Mouse (Mus musculus): ENCODE data around the gene Nr5a2. TPM values are rescaled to one million over a fixed set of nuclear protein-coding genes. Genes with fewer than 3 reads are reported as not detected.
A peak's percentile ranks its signal among the peaks of the same experiment; 100 is the strongest.

Nr5a2 gene
- total and polyA plus RNA-seq, 2 experiments from 2014 or later, result 0.45 to 1.6 TPM

DNA sequence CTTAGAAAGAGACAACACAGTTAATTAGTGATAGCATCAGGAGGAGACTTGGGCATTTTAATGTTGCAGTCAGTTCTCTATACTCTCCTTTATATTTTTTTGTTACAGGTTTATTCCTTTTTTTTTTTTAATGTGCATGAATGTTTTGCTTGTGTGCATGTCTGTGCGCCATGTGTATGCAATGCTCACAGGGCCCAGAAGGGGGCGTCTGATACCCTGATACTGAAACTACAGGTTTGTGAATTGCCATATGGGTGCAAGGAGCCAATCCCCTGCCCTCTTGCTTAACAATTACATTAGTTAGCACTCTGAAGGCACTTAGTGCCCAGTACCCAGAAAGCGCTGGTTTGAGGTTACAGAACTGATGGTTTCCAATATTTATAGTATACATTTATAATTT, 104.1 kb downstream of the Nr5a2 start:
- Histone ChIP-seq H3K36me3 (replicated peaks; ENCODE audit: control insufficient read depth, insufficient read depth, low read length) (no peaks in the 10 kb centered on the region), H3K9me3 (replicated peaks; ENCODE audit: control insufficient read depth, low read length) (no peaks in the 10 kb centered on the region), H3K4me2 (ENCODE audit: low read depth, low read length) (no peak overlapping the region), H3K27ac (ENCODE audit: low read depth) (no peak overlapping the region), H3K9ac (replicated peaks; ENCODE audit: low read depth, low read length) (no peak overlapping the region), H3K4me3 (ENCODE audit: low read depth, low read length) (no peak overlapping the region), H3K27me3 (ENCODE audit: control insufficient read depth, insufficient read depth, low read length) (no peaks in the 10 kb centered on the region), H3K4me1 (ENCODE audit: control insufficient read depth, insufficient read depth) (no peaks in the 10 kb centered on the region)
- DNase-seq (ENCODE audit: low spot score), result no peak
- no peak for ATAC-seq (ENCODE audit: insufficient read depth, low read depth)
- WGBS, result 83% methylated on average over 3 of the region's 3 CpGs
- TF ChIP-seq CTCF (IDR thresholded peaks at IDR 0.05; ENCODE audit: low read depth) (peak; percentile 4; the same call in 1 of the 2 replicates), EP300 (IDR thresholded peaks at IDR 0.05; ENCODE audit: low read depth) (no peak)

DNA sequence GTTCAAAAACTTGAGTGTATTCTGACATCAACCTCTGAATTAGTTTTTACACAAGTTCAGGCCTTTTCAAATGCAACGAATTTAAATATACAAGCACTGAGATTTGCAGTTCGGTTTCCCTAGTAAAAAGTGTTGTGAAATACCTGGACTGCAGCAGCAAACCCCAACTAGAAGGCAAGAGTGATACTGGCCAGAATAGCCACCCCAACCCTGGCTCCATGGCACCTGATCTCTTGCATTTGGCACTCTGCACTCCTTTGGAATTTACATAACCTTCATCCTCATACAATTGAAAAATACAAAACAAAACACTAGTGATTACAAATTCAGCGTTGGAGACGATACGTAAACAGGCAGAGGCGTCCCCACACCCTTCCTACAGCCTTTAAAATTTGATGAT, 111.5 kb downstream of the Nr5a2 start:
- no peak overlapping the region for H3K4me3 ChIP-seq (ENCODE audit: low read depth, low read length)
- TF ChIP-seq EP300 (IDR thresholded peaks at IDR 0.05; ENCODE audit: low read depth) (no peak), CTCF (IDR thresholded peaks at IDR 0.05; ENCODE audit: low read depth) (no peak)
- H3K9me3 ChIP-seq (replicated peaks; ENCODE audit: control insufficient read depth, low read length), result no peaks in the 10 kb centered on the region
- no peak overlapping the region for H3K4me2 ChIP-seq (ENCODE audit: low read depth, low read length)
- H3K27me3 ChIP-seq (ENCODE audit: control insufficient read depth, insufficient read depth, low read length), result no peaks in the 10 kb centered on the region
- H3K4me1 ChIP-seq (ENCODE audit: control insufficient read depth, insufficient read depth), result no peaks in the 10 kb centered on the region
- no peak for ATAC-seq (ENCODE audit: insufficient read depth, low read depth)
- H3K36me3 ChIP-seq (replicated peaks; ENCODE audit: control insufficient read depth, insufficient read depth, low read length), result no peaks in the 10 kb centered on the region
- H3K9ac ChIP-seq (replicated peaks; ENCODE audit: low read depth, low read length), result no peak overlapping the region
- WGBS, result 80% methylated on average over 6 of the region's 6 CpGs
- no peak for DNase-seq (ENCODE audit: low spot score)
- H3K27ac ChIP-seq (ENCODE audit: low read depth), result no peak overlapping the region

DNA sequence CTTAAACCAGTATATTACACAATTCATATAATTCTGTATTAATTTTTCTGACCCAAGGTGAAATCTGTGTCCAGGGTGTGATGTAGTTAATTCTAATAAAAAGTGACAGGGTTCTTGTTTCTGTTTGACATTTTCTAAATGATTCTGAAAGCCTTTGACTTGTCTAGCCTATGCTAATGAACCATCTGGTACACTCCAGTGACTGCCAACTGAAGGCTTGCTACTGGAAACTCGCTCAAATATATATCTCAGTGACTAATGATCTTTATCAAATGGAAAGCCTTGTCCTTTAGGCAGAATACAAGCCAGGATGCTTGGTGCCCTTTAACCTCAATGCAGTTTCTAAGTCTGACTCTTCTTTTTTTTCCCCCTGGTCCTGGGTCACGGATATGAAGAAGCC, 114.2 kb downstream of the Nr5a2 start:
- no peak overlapping the region for H3K27ac ChIP-seq (ENCODE audit: low read depth)
- H3K9me3 ChIP-seq (replicated peaks; ENCODE audit: control insufficient read depth, low read length), result no peaks in the 10 kb centered on the region
- H3K9ac ChIP-seq (replicated peaks; ENCODE audit: low read depth, low read length), result no peak overlapping the region
- H3K4me1 ChIP-seq (ENCODE audit: control insufficient read depth, insufficient read depth), result no peaks in the 10 kb centered on the region
- ATAC-seq (ENCODE audit: insufficient read depth, low read depth) (no peak), DNase-seq (ENCODE audit: low spot score) (no peak)
- H3K27me3 ChIP-seq (ENCODE audit: control insufficient read depth, insufficient read depth, low read length), result no peaks in the 10 kb centered on the region
- no peaks in the 10 kb centered on the region for H3K36me3 ChIP-seq (replicated peaks; ENCODE audit: control insufficient read depth, insufficient read depth, low read length)
- TF ChIP-seq CTCF (IDR thresholded peaks at IDR 0.05; ENCODE audit: low read depth) (no peak), EP300 (IDR thresholded peaks at IDR 0.05; ENCODE audit: low read depth) (no peak)
- no peak overlapping the region for H3K4me2 ChIP-seq (ENCODE audit: low read depth, low read length)
- WGBS, result 73% methylated on average over 2 of the region's 2 CpGs
- H3K4me3 ChIP-seq (ENCODE audit: low read depth, low read length), result no peak overlapping the region

DNA sequence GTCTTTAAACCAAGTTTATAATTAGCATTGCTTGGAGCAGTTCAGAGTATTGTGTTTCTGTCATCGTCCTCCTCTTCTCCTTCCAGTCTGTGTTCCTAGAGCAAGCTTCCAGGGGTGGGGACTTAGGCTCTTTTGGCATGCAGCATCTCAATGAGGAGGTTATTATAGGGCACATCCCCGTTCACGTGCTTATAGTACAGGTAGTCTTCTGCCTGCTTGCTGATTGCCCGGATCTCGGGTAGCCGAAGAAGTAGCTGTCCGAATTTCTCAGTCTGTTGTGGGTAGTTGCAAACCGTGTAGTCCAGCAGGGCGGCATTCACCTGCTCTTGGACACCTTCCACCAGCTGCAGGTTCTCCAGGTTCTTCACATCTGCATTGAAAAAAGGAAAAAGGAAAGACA, 114.9 kb downstream of the Nr5a2 start:
- H3K9ac ChIP-seq (replicated peaks; ENCODE audit: low read depth, low read length), result no peak overlapping the region
- no peak for ATAC-seq (ENCODE audit: insufficient read depth, low read depth)
- 70% methylated on average over 9 of the region's 9 CpGs for WGBS
- H3K4me1 ChIP-seq (ENCODE audit: control insufficient read depth, insufficient read depth), result no peaks in the 10 kb centered on the region
- TF ChIP-seq CTCF (IDR thresholded peaks at IDR 0.05; ENCODE audit: low read depth), result no peak
- no peak for TF ChIP-seq EP300 (IDR thresholded peaks at IDR 0.05; ENCODE audit: low read depth)
- DNase-seq (ENCODE audit: low spot score), result no peak
- H3K36me3 ChIP-seq (replicated peaks; ENCODE audit: control insufficient read depth, insufficient read depth, low read length), result no peaks in the 10 kb centered on the region
- H3K9me3 ChIP-seq (replicated peaks; ENCODE audit: control insufficient read depth, low read length), result no peaks in the 10 kb centered on the region
- no peak overlapping the region for H3K4me3 ChIP-seq (ENCODE audit: low read depth, low read length)
- no peaks in the 10 kb centered on the region for H3K27me3 ChIP-seq (ENCODE audit: control insufficient read depth, insufficient read depth, low read length)
- H3K27ac ChIP-seq (ENCODE audit: low read depth), result no peak overlapping the region
- H3K4me2 ChIP-seq (ENCODE audit: low read depth, low read length), result no peak overlapping the region

DNA sequence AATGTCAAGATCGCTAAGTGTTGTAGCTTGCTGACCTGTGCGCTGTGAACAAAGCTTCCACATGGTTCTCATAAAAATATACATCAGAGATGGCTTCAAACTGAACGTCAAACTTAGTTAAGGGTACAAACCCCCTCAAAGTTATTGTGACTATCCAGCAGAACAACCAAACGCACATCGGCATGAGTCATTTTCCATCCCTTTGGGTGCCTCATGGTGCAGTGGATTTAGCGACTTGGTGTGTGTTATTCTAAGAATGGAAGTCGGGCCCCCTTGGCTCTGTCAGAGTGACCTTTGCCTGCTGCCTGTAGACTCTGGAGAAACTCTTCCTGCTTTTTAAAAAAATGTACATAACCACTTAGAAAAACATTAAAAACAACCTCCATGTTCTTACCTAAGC, 119.7 kb downstream of the Nr5a2 start:
- Histone ChIP-seq H3K27ac (ENCODE audit: low read depth) (no peak overlapping the region), H3K36me3 (replicated peaks; ENCODE audit: control insufficient read depth, insufficient read depth, low read length) (no peaks in the 10 kb centered on the region), H3K4me2 (ENCODE audit: low read depth, low read length) (no peak overlapping the region), H3K9ac (replicated peaks; ENCODE audit: low read depth, low read length) (no peak overlapping the region), H3K4me3 (ENCODE audit: low read depth, low read length) (no peak overlapping the region), H3K9me3 (replicated peaks; ENCODE audit: control insufficient read depth, low read length) (no peaks in the 10 kb centered on the region), H3K27me3 (ENCODE audit: control insufficient read depth, insufficient read depth, low read length) (no peaks in the 10 kb centered on the region), H3K4me1 (ENCODE audit: control insufficient read depth, insufficient read depth) (no peaks in the 10 kb centered on the region)
- TF ChIP-seq EP300 (IDR thresholded peaks at IDR 0.05; ENCODE audit: low read depth), result no peak
- TF ChIP-seq CTCF (IDR thresholded peaks at IDR 0.05; ENCODE audit: low read depth), result no peak
- ATAC-seq (ENCODE audit: insufficient read depth, low read depth) (no peak), DNase-seq (ENCODE audit: low spot score) (no peak)
- WGBS, result 60% methylated on average over 7 of the region's 7 CpGs

DNA sequence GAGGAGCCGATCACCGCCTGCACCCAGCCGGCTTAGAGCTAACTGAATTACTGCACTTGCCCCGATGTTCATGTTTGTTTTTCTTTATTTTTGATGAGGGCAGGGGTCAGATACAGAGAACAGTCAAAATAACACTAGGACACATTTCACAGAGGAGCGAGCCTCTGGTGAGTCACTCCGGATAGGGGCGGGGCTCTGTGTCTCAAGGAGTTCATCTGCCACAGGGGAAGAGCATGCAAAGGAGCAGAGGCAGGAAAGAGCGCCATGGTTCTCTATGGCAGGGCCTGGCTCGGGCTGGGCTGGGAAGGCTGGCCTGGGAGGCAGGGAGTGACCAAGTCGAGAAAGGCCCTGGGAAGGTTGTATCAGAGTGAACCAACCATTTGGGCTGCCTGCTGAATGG, 121.0 kb downstream of the Nr5a2 start:
- no peaks in the 10 kb centered on the region for H3K4me1 ChIP-seq (ENCODE audit: control insufficient read depth, insufficient read depth)
- 63% methylated on average over 10 of the region's 10 CpGs for WGBS
- H3K27me3 ChIP-seq (ENCODE audit: control insufficient read depth, insufficient read depth, low read length), result no peaks in the 10 kb centered on the region
- H3K9ac ChIP-seq (replicated peaks; ENCODE audit: low read depth, low read length), result no peak overlapping the region
- H3K4me2 ChIP-seq (ENCODE audit: low read depth, low read length), result no peak overlapping the region
- ATAC-seq (ENCODE audit: insufficient read depth, low read depth), result no peak
- no peak overlapping the region for H3K4me3 ChIP-seq (ENCODE audit: low read depth, low read length)
- no peaks in the 10 kb centered on the region for H3K36me3 ChIP-seq (replicated peaks; ENCODE audit: control insufficient read depth, insufficient read depth, low read length)
- H3K27ac ChIP-seq (ENCODE audit: low read depth), result no peak overlapping the region
- no peak for DNase-seq (ENCODE audit: low spot score)
- TF ChIP-seq CTCF (IDR thresholded peaks at IDR 0.05; ENCODE audit: low read depth), result no peak
- H3K9me3 ChIP-seq (replicated peaks; ENCODE audit: control insufficient read depth, low read length), result no peaks in the 10 kb centered on the region

Measured in heart, postnatal 0 days (tissue).